Mouse (Mus musculus): ENCODE measurements around the gene Tbcd. TPM values are rescaled to one million over a fixed set of nuclear protein-coding genes. Genes with fewer than 3 reads are reported as not detected.

The Tbcd gene
- total RNA-seq, 2 experiments from 2014 or later, result 36.4 to 36.6 TPM

- no peak for DNase-seq (ENCODE audit: low spot score in 2 of 2)
These were observed 23.1 kb downstream of the Tbcd start for GRCm38 (mm10) chr11:121474831-121475230.

- DNase-seq (ENCODE audit: low spot score in 2 of 2), result peak; percentile 64 to 78
These were observed 24.1 kb downstream of the Tbcd start for GRCm38 (mm10) chr11:121475699-121476415.

- DNase-seq (ENCODE audit: low spot score in 2 of 2), result no peak
These were observed 27.9 kb downstream of the Tbcd start for GRCm38 (mm10) chr11:121479476-121480203.

- DNase-seq (ENCODE audit: low spot score in 2 of 2), result no peak
These were observed 29.4 kb downstream of the Tbcd start for GRCm38 (mm10) chr11:121481129-121481528.

- DNase-seq (ENCODE audit: low spot score in 2 of 2), result no peak
These were observed 34.1 kb downstream of the Tbcd start for GRCm38 (mm10) chr11:121485882-121486281.

GRCm38 (mm10) chr11:121490651-121491050 lies 38.9 kb downstream of the Tbcd start:
- DNase-seq (ENCODE audit: low spot score in 2 of 2), result no peak

GRCm38 (mm10) chr11:121500595-121500994 lies 48.8 kb downstream of the Tbcd start:
- no peak for DNase-seq (ENCODE audit: low spot score in 2 of 2)

GRCm38 (mm10) chr11:121501525-121501924 lies 49.8 kb downstream of the Tbcd start:
- DNase-seq (ENCODE audit: low spot score in 2 of 2), result no peak

GRCm38 (mm10) chr11:121502000-121502860 lies 50.5 kb downstream of the Tbcd start:
- DNase-seq (ENCODE audit: low spot score in 2 of 2), result no peak

- no peak for DNase-seq (ENCODE audit: low spot score in 2 of 2)
These were observed 56.7 kb downstream of the Tbcd start for GRCm38 (mm10) chr11:121508478-121508877.

GRCm38 (mm10) chr11:121510512-121511246 lies 58.9 kb downstream of the Tbcd start:
- DNase-seq (ENCODE audit: low spot score in 2 of 2), result no peak

- peak in 1 of 2 experiments; percentile 21 for DNase-seq (ENCODE audit: low spot score in 2 of 2)
These were observed 61.3 kb downstream of the Tbcd start for GRCm38 (mm10) chr11:121512896-121513572.

GRCm38 (mm10) chr11:121515996-121516395 lies 64.2 kb downstream of the Tbcd start:
- DNase-seq (ENCODE audit: low spot score in 2 of 2), result no peak

GRCm38 (mm10) chr11:121516906-121517305 lies 65.2 kb downstream of the Tbcd start:
- DNase-seq (ENCODE audit: low spot score in 2 of 2), result no peak

GRCm38 (mm10) chr11:121517687-121518465 lies 66.1 kb downstream of the Tbcd start:
- no peak for DNase-seq (ENCODE audit: low spot score in 2 of 2)

- DNase-seq (ENCODE audit: low spot score in 2 of 2), result peak; percentile 22 to 39
These were observed 67.4 kb downstream of the Tbcd start, which contains the start of gene Zfp750 for GRCm38 (mm10) chr11:121519131-121519530. Zfp750 (minus strand) TSS chr11:121519333.

GRCm38 (mm10) chr11:121519703-121520102 lies 68.0 kb downstream of the Tbcd start:
- DNase-seq (ENCODE audit: low spot score in 2 of 2), result no peak

- no peak for DNase-seq (ENCODE audit: low spot score in 2 of 2)
These were observed 69.0 kb downstream of the Tbcd start for GRCm38 (mm10) chr11:121520761-121521160.

GRCm38 (mm10) chr11:121522156-121522762 lies 70.5 kb downstream of the Tbcd start:
- DNase-seq (ENCODE audit: low spot score in 2 of 2), result no peak
